Mouse (Mus musculus): ENCODE data around the gene Dnal4. TPM values are rescaled to one million over a fixed set of nuclear protein-coding genes. Genes with fewer than 3 reads are reported as not detected.

The Dnal4 gene
- polyA plus RNA-seq, 1 experiment from 2014 or later = 68.6 TPM

- Histone ChIP-seq H3K36me3 (replicated peaks) (no peaks in the 10 kb centered on the region), H3K9me3 (no peaks in the 10 kb centered on the region), H3K4me1 (peaks cover 17% of the 10 kb centered on the region), H3K27me3 (replicated peaks; ENCODE audit: low read depth, poor library complexity, severe bottlenecking) (no peaks in the 10 kb centered on the region), H3K4me3 (no peak overlapping the region), H3K27ac (replicated peaks) (no peak overlapping the region; the same call in 1 of the 2 replicates)
- 89% methylated on average over 3 of the region's 3 CpGs for WGBS
- DNase-seq (ENCODE audit: low spot score) = no peak
Observed at GRCm38 (mm10) chr15:79753420-79753752, 24.3 kb downstream of the Dnal4 start.

DNA sequence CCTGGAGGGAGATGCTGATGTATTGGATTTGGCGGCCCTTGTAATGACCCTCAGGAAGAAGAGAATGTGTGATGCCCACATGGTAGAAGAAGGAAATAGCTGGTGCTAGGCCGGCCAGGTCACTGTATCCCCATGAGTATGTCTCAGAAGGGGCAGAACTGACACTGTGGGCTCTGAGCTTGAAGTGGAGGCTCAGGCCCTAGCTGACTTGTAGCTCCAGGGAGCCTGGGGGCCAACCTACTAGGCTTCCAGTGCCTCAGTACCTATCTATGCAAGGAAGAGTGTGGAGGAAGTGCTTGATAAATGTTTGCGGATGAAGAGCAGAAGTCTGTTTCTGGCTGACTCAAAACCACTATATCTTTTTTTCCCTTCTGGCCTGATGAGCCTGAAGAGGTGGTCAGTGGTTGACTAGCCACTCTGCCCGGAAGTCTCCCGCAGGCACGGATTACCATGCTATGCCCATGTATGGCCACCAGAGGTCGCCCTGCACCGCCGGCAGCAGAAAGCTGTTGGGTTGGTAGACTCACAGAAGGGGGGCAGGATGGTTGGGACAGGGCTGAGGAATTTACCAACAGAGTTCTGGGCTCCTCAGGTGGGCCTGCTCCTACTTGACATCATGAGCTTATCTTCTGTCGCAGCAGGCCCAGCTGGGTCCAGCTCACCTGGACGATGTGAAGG, 24.8 kb downstream of the Dnal4 start:
- WGBS = 22% methylated on average over 11 of the region's 11 CpGs
- Histone ChIP-seq H3K4me3 (no peak overlapping the region), H3K9me3 (no peaks in the 10 kb centered on the region), H3K36me3 (replicated peaks) (no peaks in the 10 kb centered on the region), H3K4me1 (peaks cover 17% of the 10 kb centered on the region), H3K27ac (replicated peaks) (no peak overlapping the region; the same call in 1 of the 2 replicates), H3K27me3 (replicated peaks; ENCODE audit: low read depth, poor library complexity, severe bottlenecking) (no peaks in the 10 kb centered on the region)
- peak; percentile 84 for DNase-seq (ENCODE audit: low spot score)

DNA sequence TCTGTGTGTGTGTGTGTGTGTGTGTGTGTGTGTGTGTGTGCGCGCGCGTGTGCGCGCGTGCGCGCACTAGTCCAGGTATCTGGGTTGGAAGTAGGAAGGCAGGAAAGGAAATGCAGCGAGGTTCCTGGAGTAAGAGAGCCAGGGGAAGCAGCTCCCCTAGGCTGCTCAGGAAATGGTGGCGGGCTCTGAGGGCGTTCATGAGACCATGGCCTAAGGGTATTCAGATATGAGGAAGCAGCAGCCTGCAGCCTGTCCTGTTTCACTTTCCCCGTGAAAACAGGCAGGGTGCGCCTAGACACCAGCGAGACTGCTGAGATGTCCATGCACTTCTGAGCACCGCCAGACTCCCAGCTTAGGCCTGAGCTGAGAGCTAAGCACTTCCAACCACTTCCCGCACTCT, 25.9 kb downstream of the Dnal4 start:
- WGBS = 82% methylated on average over 17 of the region's 17 CpGs
- Histone ChIP-seq H3K27me3 (replicated peaks; ENCODE audit: low read depth, poor library complexity, severe bottlenecking) (no peaks in the 10 kb centered on the region), H3K27ac (replicated peaks) (no peak overlapping the region), H3K9me3 (no peaks in the 10 kb centered on the region), H3K4me3 (no peak overlapping the region), H3K4me1 (peaks cover 17% of the 10 kb centered on the region), H3K36me3 (replicated peaks) (no peaks in the 10 kb centered on the region)
- no peak for DNase-seq (ENCODE audit: low spot score)

- 90% methylated on average over 8 of the region's 8 CpGs for WGBS
- H3K27ac ChIP-seq (replicated peaks) = no peak overlapping the region
- H3K9me3 ChIP-seq = no peaks in the 10 kb centered on the region
- peaks cover 7% of the 10 kb centered on the region; the same call in 1 of the 2 replicates for H3K4me1 ChIP-seq
- DNase-seq (ENCODE audit: low spot score) = no peak
- no peaks in the 10 kb centered on the region for H3K36me3 ChIP-seq (replicated peaks)
- H3K4me3 ChIP-seq = no peak overlapping the region
- no peaks in the 10 kb centered on the region for H3K27me3 ChIP-seq (replicated peaks; ENCODE audit: low read depth, poor library complexity, severe bottlenecking)
Observed at GRCm38 (mm10) chr15:79750266-79750665, 27.4 kb downstream of the Dnal4 start.

DNA sequence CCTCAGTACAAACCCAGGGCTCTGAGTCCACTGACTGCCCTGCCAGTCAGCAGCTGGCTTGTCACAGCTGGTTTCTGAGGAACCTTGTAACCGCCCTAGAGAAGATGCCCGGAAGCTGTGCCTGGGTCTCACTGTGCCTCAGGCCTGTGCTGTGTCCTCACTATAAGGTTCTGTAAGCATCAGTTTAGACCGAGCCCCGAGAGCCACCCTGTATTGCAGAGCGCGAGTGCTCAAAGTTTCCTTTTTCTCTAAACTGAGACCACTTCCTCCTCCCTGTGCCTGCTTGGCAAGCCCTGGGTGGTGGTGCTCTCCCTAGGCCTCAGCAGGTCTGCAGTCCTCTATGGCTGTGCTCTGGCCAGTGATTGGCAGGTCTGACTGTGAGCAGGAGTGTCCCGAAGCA, 28.5 kb downstream of the Dnal4 start:
- Histone ChIP-seq H3K4me3 (no peak overlapping the region), H3K9me3 (no peaks in the 10 kb centered on the region), H3K4me1 (peaks cover 7% of the 10 kb centered on the region), H3K27me3 (replicated peaks; ENCODE audit: low read depth, poor library complexity, severe bottlenecking) (no peaks in the 10 kb centered on the region), H3K36me3 (replicated peaks) (peaks cover 2% of the 10 kb centered on the region; the same call in 1 of the 2 replicates), H3K27ac (replicated peaks) (no peak overlapping the region)
- 91% methylated on average over 7 of the region's 7 CpGs for WGBS
- DNase-seq (ENCODE audit: low spot score) = no peak

GRCm38 (mm10) chr15:79747998-79748397, 29.7 kb downstream of the Dnal4 start:
- Histone ChIP-seq H3K4me3 (0 out of 2 replicates have a peak overlapping the region, but pooled peaks have one; percentile 8), H3K4me1 (peaks cover 6% of the 10 kb centered on the region), H3K27ac (replicated peaks) (no peak overlapping the region), H3K36me3 (replicated peaks) (peaks cover 4% of the 10 kb centered on the region; the same call in 1 of the 2 replicates), H3K9me3 (no peaks in the 10 kb centered on the region), H3K27me3 (replicated peaks; ENCODE audit: low read depth, poor library complexity, severe bottlenecking) (no peaks in the 10 kb centered on the region)
- WGBS = 47% methylated on average over 11 of the region's 11 CpGs
- DNase-seq (ENCODE audit: low spot score) = peak; percentile 59

- H3K4me1 ChIP-seq = peaks cover 18% of the 10 kb centered on the region
- DNase-seq (ENCODE audit: low spot score) = no peak
- no peaks in the 10 kb centered on the region for H3K9me3 ChIP-seq
- H3K4me3 ChIP-seq = no peak overlapping the region
- no peak overlapping the region for H3K27ac ChIP-seq (replicated peaks)
- peaks cover 4% of the 10 kb centered on the region; the same call in 1 of the 2 replicates for H3K36me3 ChIP-seq (replicated peaks)
- 88% methylated on average over 5 of the region's 5 CpGs for WGBS
- H3K27me3 ChIP-seq (replicated peaks; ENCODE audit: low read depth, poor library complexity, severe bottlenecking) = no peaks in the 10 kb centered on the region
Observed at GRCm38 (mm10) chr15:79745883-79746282, 31.8 kb downstream of the Dnal4 start.

GRCm38 (mm10) chr15:79745312-79745711, 32.3 kb downstream of the Dnal4 start:
- Histone ChIP-seq H3K27me3 (replicated peaks; ENCODE audit: low read depth, poor library complexity, severe bottlenecking) (no peaks in the 10 kb centered on the region), H3K27ac (replicated peaks) (no peak overlapping the region), H3K36me3 (replicated peaks) (peaks cover 4% of the 10 kb centered on the region; the same call in 1 of the 2 replicates), H3K4me1 (peaks cover 24% of the 10 kb centered on the region), H3K9me3 (no peaks in the 10 kb centered on the region), H3K4me3 (no peak overlapping the region)
- DNase-seq (ENCODE audit: low spot score) = no peak
- WGBS = 86% methylated on average over 10 of the region's 10 CpGs

- peaks cover 5% of the 10 kb centered on the region for H3K36me3 ChIP-seq (replicated peaks)
- H3K27me3 ChIP-seq (replicated peaks; ENCODE audit: low read depth, poor library complexity, severe bottlenecking) = no peaks in the 10 kb centered on the region
- H3K4me1 ChIP-seq = peaks cover 28% of the 10 kb centered on the region
- H3K27ac ChIP-seq (replicated peaks) = no peak overlapping the region
- H3K4me3 ChIP-seq = no peak overlapping the region
- no peaks in the 10 kb centered on the region for H3K9me3 ChIP-seq
- no peak for DNase-seq (ENCODE audit: low spot score)
- WGBS = 80% methylated on average over 8 of the region's 8 CpGs
Observed at GRCm38 (mm10) chr15:79744742-79745141, 32.9 kb downstream of the Dnal4 start.

DNA sequence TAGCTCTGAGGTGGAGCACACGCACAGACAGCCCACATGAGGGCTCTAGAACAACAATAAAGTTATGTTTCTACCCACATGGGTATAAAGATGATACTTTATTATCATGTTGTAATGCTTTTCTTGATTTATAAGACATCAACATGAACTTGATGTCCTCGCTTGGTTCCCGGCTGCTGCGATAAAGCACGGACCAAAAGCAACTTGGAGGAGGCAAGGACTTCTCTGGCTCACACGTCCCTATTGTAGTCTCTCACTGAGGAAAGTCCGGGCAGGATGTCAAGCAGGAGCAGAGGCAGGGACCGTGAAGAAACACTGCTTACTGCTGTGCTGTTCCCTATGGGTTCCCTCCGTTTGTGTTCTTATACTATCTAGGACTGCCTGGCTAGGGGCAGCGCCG, 33.6 kb downstream of the Dnal4 start:
- Histone ChIP-seq H3K4me3 (no peak overlapping the region), H3K36me3 (replicated peaks) (peaks cover 12% of the 10 kb centered on the region), H3K27me3 (replicated peaks; ENCODE audit: low read depth, poor library complexity, severe bottlenecking) (no peaks in the 10 kb centered on the region), H3K27ac (replicated peaks) (no peak overlapping the region), H3K9me3 (no peaks in the 10 kb centered on the region), H3K4me1 (peaks cover 35% of the 10 kb centered on the region)
- 93% methylated on average over 11 of the region's 11 CpGs for WGBS
- no peak for DNase-seq (ENCODE audit: low spot score)

GRCm38 (mm10) chr15:79742706-79743023, 35.0 kb downstream of the Dnal4 start:
- Histone ChIP-seq H3K4me1 (peaks cover 41% of the 10 kb centered on the region), H3K9me3 (no peaks in the 10 kb centered on the region), H3K4me3 (peak overlapping the region; percentile 97), H3K27ac (replicated peaks) (peak overlapping the region; percentile 96), H3K36me3 (replicated peaks) (peaks cover 25% of the 10 kb centered on the region), H3K27me3 (replicated peaks; ENCODE audit: low read depth, poor library complexity, severe bottlenecking) (no peaks in the 10 kb centered on the region)
- no peak for DNase-seq (ENCODE audit: low spot score)
- WGBS = under 1% methylated on average over 23 of the region's 23 CpGs

DNA sequence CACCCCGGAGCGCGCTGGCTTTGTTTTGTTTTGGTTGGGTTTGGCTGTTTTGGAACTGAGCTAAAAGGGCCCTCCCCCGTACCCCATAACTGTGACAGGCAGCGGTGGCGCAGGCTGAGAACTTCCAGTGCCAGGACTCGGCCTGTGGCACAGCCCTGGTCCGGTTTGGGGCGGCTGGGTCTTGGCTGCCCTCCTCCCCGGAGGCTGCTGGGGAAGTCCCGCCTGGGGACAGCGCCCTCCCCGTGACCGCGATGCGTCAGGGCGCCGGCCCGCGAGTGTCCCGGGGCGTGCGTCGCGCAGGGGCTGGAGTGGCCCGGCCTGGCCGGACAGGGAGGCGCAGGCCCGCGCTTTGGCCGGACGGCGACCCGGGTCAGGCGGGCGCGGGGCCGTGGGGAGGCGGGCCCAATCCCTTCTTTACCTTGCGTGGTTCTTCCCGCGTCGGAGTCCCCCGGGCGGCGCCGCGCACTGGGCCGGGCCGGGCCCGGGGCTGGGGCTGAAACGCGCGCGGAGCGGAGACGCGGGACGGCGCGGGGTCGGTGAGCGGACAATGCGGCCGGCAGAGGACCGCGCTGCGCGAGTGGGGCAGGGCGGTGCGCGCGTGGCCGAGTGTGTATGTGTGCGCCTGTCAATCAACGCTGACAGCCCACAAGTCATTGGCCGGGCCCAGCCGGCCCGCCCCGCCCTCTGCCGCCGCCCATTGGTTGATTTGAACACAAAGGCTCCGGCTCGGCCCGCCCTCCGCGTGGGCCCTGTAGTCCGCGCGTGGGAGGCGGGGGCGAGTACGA, 35.5 kb downstream of the Dnal4 start, which contains the start of gene Sun2:
Gene Sun2, minus strand, starts transcription at position 616 of the 785 bp plus-strand sequence.
- peak; percentile 93 for DNase-seq (ENCODE audit: low spot score)
- under 1% methylated on average over 93 of the region's 93 CpGs for WGBS
- no peaks in the 10 kb centered on the region for H3K27me3 ChIP-seq (replicated peaks; ENCODE audit: low read depth, poor library complexity, severe bottlenecking)
- peaks cover 41% of the 10 kb centered on the region for H3K4me1 ChIP-seq
- no peaks in the 10 kb centered on the region for H3K9me3 ChIP-seq
- H3K36me3 ChIP-seq (replicated peaks) = peaks cover 31% of the 10 kb centered on the region
- peak within 1 kb of the TSS; percentile 96 for H3K27ac ChIP-seq (replicated peaks)
- H3K4me3 ChIP-seq = peak within 1 kb of the TSS; percentile 97

Data from embryonic facial prominence, embryonic 10.5 days (tissue).